Mouse (Mus musculus): ENCODE data around the gene Pde1a. TPM values are rescaled to one million over a fixed set of nuclear protein-coding genes. Genes with fewer than 3 reads are reported as not detected.

Gene Pde1a
- polyA plus RNA-seq, 1 experiment from 2014 or later = 12.3 TPM

DNA sequence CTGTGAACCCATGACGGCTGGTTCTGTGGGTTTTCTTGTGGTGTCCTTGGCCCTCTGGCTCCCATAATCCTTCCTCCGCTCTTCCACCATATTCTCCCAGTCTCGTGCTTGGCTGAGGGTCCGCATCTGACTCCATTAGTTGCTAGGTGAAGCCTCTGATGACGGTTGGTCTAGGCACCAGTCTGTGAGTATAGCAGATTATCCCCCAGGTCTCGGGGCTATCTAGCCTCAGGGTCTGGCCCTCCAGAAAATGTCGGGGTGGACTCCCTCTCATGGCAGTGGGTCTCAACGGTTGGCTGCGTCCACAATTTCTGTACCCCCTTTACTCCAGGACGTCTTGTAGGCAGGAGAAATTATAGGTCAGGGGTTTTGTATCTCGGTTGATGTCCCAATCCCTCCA lies 342.8 kb downstream of the Pde1a start:
- H3K4me2 ChIP-seq (replicated peaks) = no peak overlapping the region
- ATAC-seq (ENCODE audit: insufficient number of reproducible peaks, insufficient read depth, low FRiP score, low TSS enrichment) = no peak
- H3K4me3 ChIP-seq = no peak overlapping the region
- peaks cover 12% of the 10 kb centered on the region for H3K4me1 ChIP-seq
- peak overlapping the region; percentile 73 for H3K27ac ChIP-seq
- no peaks in the 10 kb centered on the region for H3K9me3 ChIP-seq
- H3K9ac ChIP-seq = no peak overlapping the region
- WGBS = 86% methylated on average over 11 of the region's 11 CpGs
- H3K36me3 ChIP-seq = no peaks in the 10 kb centered on the region
- H3K27me3 ChIP-seq = no peaks in the 10 kb centered on the region

DNA sequence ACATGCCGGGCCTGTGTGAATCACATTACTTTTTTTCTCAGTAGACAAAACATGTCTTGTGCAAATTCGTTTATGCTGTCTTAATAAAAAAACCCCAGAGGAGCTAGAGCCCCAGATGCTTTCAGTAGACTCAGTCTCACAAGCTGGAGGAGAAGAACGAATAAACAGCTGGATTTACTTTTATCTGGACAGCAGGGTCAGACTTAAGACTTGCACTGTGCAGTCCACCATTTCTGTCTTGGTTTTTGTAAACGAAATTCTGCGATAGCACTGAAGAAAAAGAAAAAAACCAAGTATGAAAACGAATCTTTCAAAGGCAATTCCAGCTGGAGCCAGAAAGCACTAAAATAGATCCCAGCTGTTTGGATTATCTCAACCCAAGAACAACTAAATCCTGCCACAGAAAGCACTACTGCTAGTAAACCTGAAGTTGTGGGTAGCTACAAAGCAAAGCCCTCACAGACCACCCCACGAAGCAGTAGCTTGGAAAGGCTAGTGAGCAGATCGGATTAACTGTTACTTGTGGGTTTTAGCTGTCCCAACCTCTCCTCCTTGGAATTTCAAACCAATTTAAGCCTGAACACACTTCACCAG lies 343.6 kb downstream of the Pde1a start:
- Histone ChIP-seq H3K4me2 (replicated peaks) (peak overlapping the region; percentile 19; the same call in 1 of the 2 replicates), H3K36me3 (no peaks in the 10 kb centered on the region), H3K27me3 (no peaks in the 10 kb centered on the region), H3K9me3 (no peaks in the 10 kb centered on the region), H3K9ac (no peak overlapping the region), H3K4me1 (peaks cover 12% of the 10 kb centered on the region), H3K4me3 (no peak overlapping the region), H3K27ac (peak overlapping the region; percentile 73)
- 22% methylated on average over 8 of the region's 8 CpGs for WGBS
- ATAC-seq (ENCODE audit: insufficient number of reproducible peaks, insufficient read depth, low FRiP score, low TSS enrichment) = no peak

Other genes starting within 250 kb of the Pde1a start
- 0.08 TPM in 1 of 2 replicates, not detected in the other for gene Prdx6b, start 163.0 kb upstream of the Pde1a start, polyA plus RNA-seq (2016; fragmentation: Nextera tagmentation; extraction: Ambion mirVana)
- gene Dnajc10, start 186.0 kb upstream of the Pde1a start, polyA plus RNA-seq (2016; fragmentation: Nextera tagmentation; extraction: Ambion mirVana) = 92.1 and 97.1 TPM in 2 replicates

Measured in embryonic facial prominence, embryonic 12.5 days (tissue).